Mouse (Mus musculus) C2C12 (cell line): ENCODE results near the gene Zfp821.

Experiments used
- CEBPB ChIP-seq: IDR thresholded peaks from one replicate; pipeline ENCODE4 v1.6.1; 2011; ENCODE audit warnings: low read depth, mild to moderate bottlenecking, control low read depth, moderate library complexity
- CTCF ChIP-seq: IDR thresholded peaks from one replicate; pipeline ENCODE4 v1.5.1; 2011; ENCODE audit not compliant: control insufficient read depth, insufficient read depth, insufficient read length
- FOSL1 ChIP-seq: IDR thresholded peaks from one replicate; pipeline ENCODE4 v1.8.0; 2011; ENCODE audit warnings: mild to moderate bottlenecking, low read length; ENCODE audit not compliant: poor library complexity, insufficient read depth, severe bottlenecking
- MAX ChIP-seq: IDR thresholded peaks from one replicate; pipeline ENCODE4 v1.6.1; 2011; ENCODE audit warnings: mild to moderate bottlenecking, control low read depth
- MYOD1 ChIP-seq: IDR thresholded peaks from one replicate; pipeline ENCODE4 v1.6.1; 2011; ENCODE audit warnings: low read depth; ENCODE audit not compliant: control insufficient read depth, insufficient read length
- MYOG ChIP-seq: IDR thresholded peaks from one replicate; pipeline ENCODE4 v1.6.1; 2011; ENCODE audit not compliant: control insufficient read depth, insufficient read length; ENCODE audit errors: extremely low read depth
- USF1 ChIP-seq: IDR thresholded peaks from one replicate; pipeline ENCODE4 v1.6.1; 2011; ENCODE audit warnings: low read depth, mild to moderate bottlenecking, control low read depth, moderate library complexity

DNA sequence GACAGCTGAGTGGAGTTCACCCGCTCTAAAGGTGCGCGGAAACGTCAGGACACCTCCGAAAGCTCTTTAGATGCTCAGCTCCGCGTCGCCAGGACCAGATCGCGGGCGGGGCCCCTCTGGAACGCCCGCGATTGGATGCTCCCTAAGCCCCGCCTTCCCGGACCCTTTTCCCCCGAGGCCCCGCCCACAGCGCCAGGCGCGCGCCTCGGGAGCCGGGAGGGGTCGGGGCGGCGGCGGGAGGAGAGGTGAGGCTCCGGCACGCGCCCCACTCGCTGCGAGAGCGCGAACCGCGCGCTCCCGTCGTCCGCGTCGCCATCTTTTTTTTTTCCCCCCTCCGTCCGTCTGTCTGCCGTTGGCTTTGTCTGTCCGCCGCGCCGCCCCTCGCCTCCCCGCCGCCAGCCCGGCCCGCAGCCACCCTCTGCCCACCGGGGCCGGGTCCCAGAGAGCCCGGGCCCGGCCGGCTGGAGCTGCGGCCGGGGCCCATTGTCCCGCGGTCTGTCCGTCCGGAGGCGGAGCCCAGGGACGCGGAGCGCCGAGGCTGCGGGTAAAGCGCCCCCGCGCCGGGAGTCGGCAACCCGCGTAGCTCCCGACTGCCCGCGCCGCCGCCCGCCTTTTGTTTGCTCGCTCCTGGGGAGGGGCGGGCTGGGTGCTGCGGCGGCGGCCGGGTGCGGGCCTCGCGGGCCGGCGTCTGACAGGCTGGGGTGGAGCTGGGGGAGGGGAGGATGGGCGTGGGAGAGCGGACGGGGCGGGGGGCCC is at the start of gene Zfp821:
- TF ChIP-seq CTCF: no peak
- TF ChIP-seq MAX: no peak
- TF ChIP-seq USF1: no peak
- no peak for TF ChIP-seq CEBPB
- TF ChIP-seq MYOD1: no peak
- no peak for TF ChIP-seq MYOG
- no peak for TF ChIP-seq FOSL1
